Mouse (Mus musculus): Measurements from ENCODE around the gene Armcx4.
"Not testable (repeated sequence)": the region's sequence is repeated elsewhere in the genome, so short reads cannot be mapped to it uniquely, and the experiment has no call there.

Gene Armcx4

DNA sequence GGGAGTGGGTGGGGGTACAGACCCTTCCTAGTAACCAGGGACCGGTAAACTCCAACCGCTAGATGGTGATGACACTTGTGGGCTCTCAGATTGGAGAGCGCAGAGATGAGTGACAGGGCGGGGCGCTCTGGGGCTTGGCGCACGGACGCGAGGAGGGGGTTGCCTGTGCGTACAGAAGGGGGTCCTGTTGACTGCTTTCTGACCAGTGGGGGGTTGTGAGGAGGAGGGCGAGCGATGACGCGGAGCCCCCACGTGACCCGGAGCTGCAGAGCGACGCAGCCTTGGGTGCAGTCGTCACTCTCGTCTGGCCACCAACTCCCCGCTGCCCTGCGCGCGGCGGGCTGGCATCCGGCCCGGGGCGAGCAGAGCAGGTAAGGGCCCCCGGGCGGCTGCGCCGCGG, at the start of gene Armcx4:
TSS of gene Armcx4 (plus strand) at position 253 of the 400 bp plus-strand sequence.
- in situ Hi-C loops (cut with MboI, MseI) = no loop called here

- in situ Hi-C loops (cut with MboI, MseI) = no loop called here
Observed at GRCm38 (mm10) chrX:134641000-134641760, 45.1 kb upstream of the Armcx4 start.

DNA sequence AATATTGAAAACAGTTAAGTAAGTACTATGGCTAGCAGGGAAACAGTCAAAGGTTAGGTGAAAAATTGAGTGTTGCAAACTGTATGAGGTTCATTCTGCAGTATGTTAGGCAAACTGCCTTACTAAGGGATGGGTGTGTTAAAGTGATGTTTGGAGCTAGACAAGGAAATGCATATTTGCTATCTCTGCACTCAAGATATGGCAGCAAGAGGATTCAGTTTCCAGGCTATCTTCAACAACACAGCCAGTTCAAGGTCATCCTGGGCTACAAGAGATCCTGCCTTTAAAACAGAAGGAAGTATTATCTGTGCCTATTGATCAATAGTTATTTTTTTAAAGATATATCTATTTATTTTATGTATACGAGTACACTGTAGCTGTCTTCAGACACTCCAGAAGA, 40.0 kb upstream of the Armcx4 start:
- in situ Hi-C loops (cut with MboI, MseI) = no loop called here

- in situ Hi-C loops (cut with MboI, MseI) = no loop called here
Observed at GRCm38 (mm10) chrX:134647421-134647820, 38.9 kb upstream of the Armcx4 start.

- in situ Hi-C loops (cut with MboI, MseI) = no loop called here
Observed at GRCm38 (mm10) chrX:134648031-134648692, 38.2 kb upstream of the Armcx4 start.

- in situ Hi-C loops (cut with MboI, MseI) = no loop called here
Observed at GRCm38 (mm10) chrX:134652061-134652460, 34.3 kb upstream of the Armcx4 start.

- in situ Hi-C loops (cut with MboI, MseI) = no loop called here
Observed at GRCm38 (mm10) chrX:134661586-134661985, 24.7 kb upstream of the Armcx4 start.

DNA sequence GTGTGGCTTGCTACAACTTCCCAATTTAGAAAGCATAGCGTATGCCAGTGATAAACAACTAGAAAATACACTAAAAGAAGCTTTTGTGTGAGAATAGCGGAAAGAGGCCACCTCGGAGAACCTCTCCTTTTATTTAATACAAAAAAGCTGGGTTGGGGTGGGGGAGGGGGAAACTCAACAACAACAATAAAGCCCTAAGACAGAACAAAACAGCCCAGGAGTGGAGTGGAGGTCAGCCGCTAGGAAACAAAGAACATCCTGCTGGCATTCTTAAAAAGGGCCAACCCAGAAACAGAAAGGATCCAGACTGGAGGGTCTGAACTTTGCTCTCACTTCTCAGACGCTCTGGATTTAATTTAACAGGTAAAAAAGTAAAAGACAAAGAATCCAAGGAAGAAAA, 11.3 kb upstream of the Armcx4 start:
- in situ Hi-C loops (cut with MboI, MseI) = no loop called here

DNA sequence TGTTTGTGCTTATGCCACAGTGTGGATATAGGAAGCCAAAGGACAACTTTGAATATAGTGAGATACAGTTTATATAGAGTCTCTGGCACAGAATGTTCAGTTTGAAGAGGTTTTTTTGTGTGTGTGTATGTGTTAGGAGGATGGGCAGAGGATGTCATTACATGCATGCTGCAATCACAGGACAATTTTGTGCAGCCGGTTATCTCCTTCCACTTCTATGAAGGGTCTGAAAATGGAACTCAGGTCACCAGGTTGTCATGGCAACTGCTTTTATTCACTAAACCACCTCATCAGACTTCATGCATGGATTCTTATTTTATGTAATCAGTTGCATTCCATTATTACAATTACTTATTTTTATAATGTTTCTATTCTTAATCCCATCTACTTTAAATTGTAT, 10.4 kb upstream of the Armcx4 start:
- in situ Hi-C loops (cut with MboI, MseI) = no loop called here

DNA sequence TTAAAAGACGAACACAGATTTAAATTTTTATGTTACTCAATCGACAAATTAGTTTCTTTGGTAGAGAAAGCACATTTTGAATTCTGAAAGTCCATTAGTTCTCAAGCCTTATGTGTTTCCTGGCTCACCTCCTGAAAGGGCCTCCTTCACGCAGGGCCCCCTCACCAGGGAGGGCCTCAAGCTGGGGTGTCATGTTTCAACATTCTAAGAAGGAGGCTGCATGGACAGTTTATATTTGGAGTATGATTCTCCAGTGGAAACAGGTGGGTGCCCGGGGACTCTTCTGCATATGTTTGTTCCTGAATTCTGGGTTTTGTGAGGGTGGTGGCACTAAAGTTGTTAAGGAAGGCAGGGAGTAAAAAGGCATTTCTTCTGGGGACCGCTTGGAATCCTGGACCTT, 1.4 kb upstream of the Armcx4 start:
- in situ Hi-C loops (cut with MboI, MseI) = no loop called here

DNA sequence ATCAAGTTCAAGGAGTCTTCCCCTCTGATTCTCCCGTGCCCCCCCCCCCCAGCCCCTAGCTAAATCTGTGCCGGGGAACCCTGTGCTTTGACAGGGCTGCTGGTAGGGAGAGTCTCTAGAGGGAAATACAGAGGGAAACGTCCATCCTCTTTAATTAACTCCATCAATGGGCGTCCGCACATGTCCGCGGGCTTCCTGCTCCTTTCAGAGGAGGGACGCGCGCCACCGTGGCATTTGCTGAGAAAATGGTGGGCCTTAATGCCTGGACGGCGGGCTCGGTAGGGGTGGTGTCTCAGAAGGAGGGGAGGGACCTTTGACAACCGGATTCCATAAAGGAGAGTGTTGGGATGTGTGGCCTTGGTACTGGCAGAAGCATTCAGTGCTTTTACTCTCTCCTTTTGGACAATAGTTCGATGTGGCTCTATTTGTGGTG, 436 bp downstream of the Armcx4 start:
- in situ Hi-C loops (cut with MboI, MseI) = no loop called here

DNA sequence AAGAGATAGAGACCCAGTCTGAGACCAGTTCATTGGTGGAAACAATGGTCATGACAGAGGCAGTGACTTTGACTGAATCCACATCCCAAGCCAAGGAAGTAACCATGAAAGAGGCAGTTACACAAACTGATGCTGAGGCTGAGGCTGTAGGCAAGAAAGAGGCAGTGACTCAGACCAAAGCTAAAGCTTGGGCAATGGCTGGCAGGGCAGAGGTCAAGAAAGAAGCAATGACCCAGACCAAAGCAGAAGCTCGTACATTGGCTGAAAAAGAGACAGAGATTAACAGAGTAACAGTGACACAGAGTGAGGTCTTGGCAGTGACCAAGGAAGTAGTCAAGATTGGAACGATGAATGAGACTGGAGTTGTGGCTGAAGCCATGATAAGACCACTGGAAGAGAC, 3.4 kb downstream of the Armcx4 start:
- in situ Hi-C loops (cut with MboI, MseI) = no loop called here

DNA sequence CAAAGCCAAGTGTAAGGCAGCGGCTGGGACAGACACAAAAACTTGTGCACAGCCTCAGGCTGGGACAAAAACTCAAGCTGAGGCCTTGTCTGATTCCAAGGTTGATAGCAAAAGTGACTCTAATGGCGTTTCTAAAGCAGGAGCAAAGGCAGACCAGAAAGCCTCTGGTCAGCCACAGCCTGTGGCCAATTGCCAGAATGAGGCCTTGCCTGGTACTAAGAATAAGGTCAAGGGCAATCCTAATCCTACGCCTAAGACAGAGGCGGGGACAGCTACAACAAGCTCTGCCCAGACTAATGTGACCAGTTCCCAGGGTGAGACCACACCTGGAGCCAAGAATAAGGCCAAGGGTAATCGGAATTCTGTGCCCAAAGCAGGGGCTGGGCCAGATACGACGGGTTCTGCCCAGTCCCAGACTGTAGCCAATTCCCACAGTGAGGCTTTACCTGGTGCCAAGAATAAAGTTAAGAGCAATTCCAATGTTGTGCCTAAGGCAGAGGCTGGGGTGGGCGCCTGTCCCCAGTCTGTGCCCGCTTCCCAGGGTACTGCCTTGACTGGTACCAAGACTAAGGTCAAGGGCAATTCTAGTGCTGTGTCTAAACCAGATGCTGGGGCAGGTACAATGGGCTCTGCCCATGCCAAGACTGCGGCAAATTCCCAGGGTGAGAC, 4.7 kb downstream of the Armcx4 start:
- in situ Hi-C loops (cut with MboI, MseI) = no loop called here

DNA sequence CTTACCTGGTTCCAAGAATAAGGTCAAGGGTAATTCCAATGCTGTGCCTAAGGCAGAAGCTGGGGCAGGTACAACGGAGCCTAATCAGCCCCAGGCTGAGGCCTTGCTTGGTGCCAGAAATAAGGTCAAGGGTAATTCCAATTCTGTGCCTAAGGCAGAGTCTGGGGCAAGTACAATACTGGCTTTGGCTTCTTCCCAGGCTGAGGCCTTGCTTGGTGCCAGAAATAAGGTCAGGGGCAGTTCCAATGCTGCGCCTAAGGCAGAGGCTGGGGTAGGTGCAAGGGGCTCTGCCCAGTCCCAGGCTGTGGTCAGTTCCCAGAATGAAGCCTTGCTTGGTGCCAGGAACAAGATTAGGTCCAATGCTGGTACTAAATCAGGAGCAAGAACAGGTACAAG, 5.2 kb downstream of the Armcx4 start:
- in situ Hi-C loops (cut with MboI, MseI) = no loop called here

- in situ Hi-C loops (cut with MboI, MseI) = no loop called here
Observed at GRCm38 (mm10) chrX:134716863-134717262, 30.5 kb downstream of the Armcx4 start.

DNA sequence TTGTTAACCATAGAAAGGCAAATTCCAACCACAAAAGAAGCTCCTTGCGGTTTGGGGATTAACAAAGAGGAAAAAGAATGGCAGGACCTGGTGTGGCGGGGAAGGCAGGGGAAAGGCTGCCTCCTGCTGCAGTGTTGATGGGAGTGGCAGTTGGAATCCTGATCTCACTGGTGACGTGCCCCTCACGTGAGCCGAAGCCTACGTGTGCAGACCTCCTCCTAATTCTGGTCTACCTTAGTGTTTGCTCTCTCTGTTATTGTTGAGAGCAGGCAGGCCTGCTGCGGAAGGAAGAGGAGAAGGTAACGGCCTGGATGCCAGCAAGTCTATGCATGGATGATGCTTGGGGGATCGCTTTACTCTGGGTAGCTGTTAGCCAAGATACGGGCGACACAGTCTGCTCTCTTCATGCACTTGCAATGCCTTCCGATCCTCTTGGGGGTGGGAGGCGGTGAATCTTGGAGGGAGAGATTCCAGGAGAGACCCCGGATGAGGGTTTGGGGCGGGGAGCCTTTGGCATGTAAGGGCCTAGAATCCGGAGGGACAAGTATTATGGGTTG, 31.5 kb downstream of the Armcx4 start, which contains the start of gene Armcx1:
TSS of gene Armcx1 (plus strand) at position 212 of the 557 bp plus-strand sequence.
- in situ Hi-C loops (cut with MboI, MseI) = no loop called here

DNA sequence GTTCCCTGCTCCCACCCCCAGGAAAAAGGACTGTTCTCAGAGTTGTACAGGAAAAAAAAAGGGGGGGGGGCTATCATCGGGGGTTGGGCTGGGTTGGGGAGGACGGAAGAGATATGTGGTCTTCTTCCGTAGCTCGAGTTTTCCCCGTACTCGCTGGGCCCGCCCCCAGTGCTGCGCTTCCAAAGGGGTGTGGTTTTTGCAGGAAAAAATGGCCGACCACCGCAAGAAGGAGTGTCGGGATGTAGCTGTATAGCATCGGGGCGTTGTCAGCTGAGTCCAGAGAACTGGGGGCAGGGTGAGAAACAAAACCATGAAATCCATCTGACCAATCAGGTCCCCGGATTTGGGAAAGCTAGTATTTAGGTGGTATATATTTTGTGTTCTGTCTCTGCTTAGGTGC, 32.2 kb downstream of the Armcx4 start:
- in situ Hi-C loops (cut with MboI, MseI) = no loop called here

- in situ Hi-C loops (cut with MboI, MseI) = not testable (repeated sequence)
Observed at GRCm38 (mm10) chrX:134723762-134724161, 37.4 kb downstream of the Armcx4 start.

DNA sequence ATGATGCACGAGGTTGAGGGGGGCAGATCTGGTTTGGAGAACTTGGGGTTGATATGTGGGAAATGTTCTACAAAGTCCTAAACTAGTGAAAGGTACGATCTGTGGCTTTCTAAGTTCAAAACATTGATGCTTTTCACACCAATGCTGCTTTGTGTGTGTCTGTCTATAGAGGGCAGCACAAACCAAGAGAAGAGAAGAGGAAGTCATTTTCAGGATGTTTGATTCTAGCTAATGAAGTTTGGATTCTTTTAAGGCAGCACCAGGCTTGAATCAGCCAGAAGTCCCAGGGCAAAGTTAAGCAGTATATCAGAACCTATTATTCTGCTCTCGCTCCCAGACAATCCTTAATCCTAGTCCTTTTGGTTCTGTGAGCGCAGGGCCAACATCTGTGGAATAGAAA, 43.5 kb downstream of the Armcx4 start:
- in situ Hi-C loops (cut with MboI, MseI) = loop anchor here (5.0 kb wide), 1 partner anchor 198 kb away; no protein-coding TSS in a partner anchor

DNA sequence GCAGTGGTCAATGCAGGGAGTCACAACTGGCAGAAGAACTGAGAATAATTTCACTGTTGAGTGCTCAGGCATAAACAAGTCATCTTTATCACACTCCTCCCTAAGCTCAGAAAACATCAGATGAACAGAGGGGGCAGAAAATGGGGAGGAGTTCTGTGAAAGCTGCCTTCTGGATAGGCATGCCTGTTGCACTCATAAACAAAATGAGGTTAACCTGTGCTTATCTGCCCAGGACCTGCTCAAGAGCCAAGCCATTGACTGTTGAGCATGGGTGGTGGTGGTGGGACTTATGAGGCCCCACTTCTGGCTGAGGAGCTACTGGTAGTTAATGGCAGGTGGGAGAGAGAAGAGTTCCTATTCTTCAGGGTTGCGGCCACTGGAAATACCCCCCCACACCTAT, 51.5 kb downstream of the Armcx4 start:
- in situ Hi-C loops (cut with MboI, MseI) = no loop called here

GRCm38 (mm10) chrX:134739160-134739559, 52.8 kb downstream of the Armcx4 start:
- in situ Hi-C loops (cut with MboI, MseI) = no loop called here

- in situ Hi-C loops (cut with MboI, MseI) = no loop called here
Observed at GRCm38 (mm10) chrX:134741862-134742261, 55.5 kb downstream of the Armcx4 start.

Measured in T-helper 1 cell (primary cell).